Mouse (Mus musculus) telencephalon, adult 2 months (tissue): ENCODE measurements at regions not wholly inside any gene's neighbourhood (a gene's known extent, or its start where the extent isn't known, plus 50 kb on each side); places are given as distances from the start of the nearest gene placed in this dataset.
"Not testable (repeated sequence)": the region's sequence is repeated elsewhere in the genome, so short reads cannot be mapped to it uniquely, and the experiment has no call there.

ENCODE experiments used
- DNase-seq: peaks from one replicate; pipeline ENCODE4 v3.0.0-alpha.2; 2011; ENCODE audit warnings: low read depth, low spot score

GRCm38 (mm10) chr19:54099292-54099691 lies 55.3 kb downstream of the Adra2a start:
- DNase-seq, result peak; percentile 8

GRCm38 (mm10) chr19:54099769-54100168 lies 55.8 kb downstream of the Adra2a start:
- no peak for DNase-seq

GRCm38 (mm10) chr19:54106571-54106970 lies 62.6 kb downstream of the Adra2a start:
- DNase-seq, result peak; percentile 19

- DNase-seq, result no peak
Observed at GRCm38 (mm10) chr19:54107103-54107821, 63.3 kb downstream of the Adra2a start.

GRCm38 (mm10) chr19:54110080-54110479 lies 66.1 kb downstream of the Adra2a start:
- DNase-seq, result no peak

GRCm38 (mm10) chr19:54112691-54113090 lies 68.7 kb downstream of the Adra2a start:
- no peak for DNase-seq

GRCm38 (mm10) chr19:54113421-54113820 lies 69.5 kb downstream of the Adra2a start:
- DNase-seq, result no peak

GRCm38 (mm10) chr19:54114588-54115317 lies 70.8 kb downstream of the Adra2a start:
- no peak for DNase-seq

GRCm38 (mm10) chr19:54115335-54115734 lies 71.4 kb downstream of the Adra2a start:
- no peak for DNase-seq

- DNase-seq, result no peak
Observed at GRCm38 (mm10) chr19:54116829-54117228, 72.9 kb downstream of the Adra2a start.

- no peak for DNase-seq
Observed at GRCm38 (mm10) chr19:54117676-54118075, 73.7 kb downstream of the Adra2a start.

- DNase-seq, result no peak
Observed at GRCm38 (mm10) chr19:54123586-54123985, 79.6 kb downstream of the Adra2a start.

- not testable (repeated sequence) for DNase-seq
Observed at GRCm38 (mm10) chr19:54151766-54152165, 107.8 kb downstream of the Adra2a start.

GRCm38 (mm10) chr19:54154400-54154799 lies 110.4 kb downstream of the Adra2a start:
- no peak for DNase-seq

GRCm38 (mm10) chr19:54170361-54170760 lies 126.4 kb downstream of the Adra2a start:
- no peak for DNase-seq

GRCm38 (mm10) chr19:54174090-54175055 lies 130.4 kb downstream of the Adra2a start:
- DNase-seq, result peak; percentile 35

GRCm38 (mm10) chr19:54175766-54176165 lies 131.8 kb downstream of the Adra2a start:
- no peak for DNase-seq

GRCm38 (mm10) chr19:54177491-54177890 lies 133.5 kb downstream of the Adra2a start:
- peak; percentile 39 for DNase-seq

- DNase-seq, result no peak
Observed at GRCm38 (mm10) chr19:54200407-54200806, 156.5 kb downstream of the Adra2a start.

GRCm38 (mm10) chr19:54202456-54202855 lies 158.5 kb downstream of the Adra2a start:
- peak; percentile 41 for DNase-seq

- no peak for DNase-seq
Observed at GRCm38 (mm10) chr19:54206819-54207218, 162.9 kb downstream of the Adra2a start.

GRCm38 (mm10) chr19:54212169-54212568 lies 168.2 kb downstream of the Adra2a start:
- DNase-seq, result no peak
